Mouse (Mus musculus) gastrocnemius, adult 8-10 months (tissue): Measurements from ENCODE around the gene Ppargc1a. TPM values are rescaled to one million over a fixed set of nuclear protein-coding genes. Genes with fewer than 3 reads are reported as not detected.

ENCODE experiments used
- DNase-seq, 2 experiments: peaks; one replicate each; pipeline ENCODE4 v3.0.0; 2022; ENCODE audit warnings: low spot score in 2 of 2
- total RNA-seq, 4 experiments: library from RNA; stranded (reverse); gene quantifications; 2 replicates each; pipeline ENCODE4 v1.2.4; 2022

The Ppargc1a gene
- total RNA-seq, 4 experiments from 2014 or later: 26.3 to 47.8 (median 38.9) TPM

DNA sequence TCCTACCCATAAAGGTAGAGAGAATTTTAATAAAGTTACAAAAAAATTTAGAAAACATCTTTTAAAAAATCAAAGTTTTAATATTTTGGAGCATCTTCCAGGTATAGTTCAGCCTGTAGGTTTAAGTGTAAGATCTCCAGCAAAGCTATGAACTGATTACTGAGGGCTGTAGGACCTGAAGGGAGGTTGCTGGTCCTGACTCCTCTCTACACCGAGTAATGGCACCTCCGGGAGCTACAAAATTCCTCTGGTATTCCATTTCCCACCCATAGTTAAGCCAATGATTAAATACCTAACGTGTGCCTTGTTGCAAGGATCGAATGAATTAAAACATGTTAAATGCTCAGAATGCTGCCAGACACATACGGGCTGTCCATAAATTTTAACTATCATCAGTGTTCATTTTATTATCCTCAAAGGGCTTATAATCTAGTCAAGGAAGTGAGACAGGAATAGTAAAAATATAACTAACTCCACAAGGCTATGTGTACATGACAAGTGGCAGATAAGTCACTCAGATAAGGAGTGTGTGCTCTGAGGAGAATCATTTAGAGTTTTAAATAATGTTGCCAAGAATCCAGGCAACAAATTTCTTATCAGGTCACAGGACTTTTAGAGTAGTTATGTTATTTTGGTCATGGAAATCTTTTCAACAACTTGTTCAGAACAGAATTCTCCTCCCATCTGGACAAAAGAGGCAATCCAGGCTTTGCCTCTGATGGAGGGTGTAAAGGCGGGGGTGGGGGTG, 49.9 kb downstream of the Ppargc1a start:
- DNase-seq: no peak

DNA sequence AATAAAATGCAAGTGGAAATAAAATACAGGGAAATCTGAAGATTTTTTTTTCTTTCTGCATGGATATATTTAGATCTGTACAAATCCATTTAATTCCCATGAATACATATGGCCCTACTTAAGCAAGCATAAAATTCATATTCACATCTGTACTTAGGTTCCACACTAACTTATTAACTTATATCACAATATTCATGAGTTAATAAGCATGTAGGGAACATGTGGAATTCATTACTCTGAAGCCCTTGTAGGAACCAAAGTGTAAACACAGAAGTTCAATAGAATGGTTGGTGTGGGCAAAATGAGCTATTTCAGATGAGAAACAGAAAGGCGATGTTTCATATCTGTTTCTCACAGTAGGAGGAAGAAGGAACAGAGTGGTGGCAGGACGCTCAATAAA, 62.9 kb downstream of the Ppargc1a start:
- DNase-seq: no peak

GRCm38 (mm10) chr5:51497910-51498517, 69.5 kb downstream of the Ppargc1a start:
- no peak for DNase-seq

DNA sequence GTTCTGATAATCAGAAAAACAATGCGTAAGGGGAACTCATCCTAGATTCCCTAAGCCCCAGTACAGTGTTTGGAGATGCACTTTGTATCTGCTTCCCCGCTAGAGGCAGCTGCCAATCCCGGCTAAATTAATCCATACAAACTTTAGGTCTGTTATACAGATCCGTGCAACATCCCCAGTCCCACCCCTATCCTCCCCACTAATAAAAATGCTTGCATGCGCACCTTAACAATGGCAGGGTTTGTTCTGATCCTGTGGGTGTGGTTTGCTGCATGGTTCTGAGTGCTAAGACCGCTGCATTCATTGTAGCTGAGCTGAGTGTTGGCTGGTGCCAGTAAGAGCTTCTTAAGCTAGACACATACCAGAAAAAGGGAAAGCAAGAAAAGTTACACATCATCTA, 72.1 kb downstream of the Ppargc1a start:
- no peak for DNase-seq

DNA sequence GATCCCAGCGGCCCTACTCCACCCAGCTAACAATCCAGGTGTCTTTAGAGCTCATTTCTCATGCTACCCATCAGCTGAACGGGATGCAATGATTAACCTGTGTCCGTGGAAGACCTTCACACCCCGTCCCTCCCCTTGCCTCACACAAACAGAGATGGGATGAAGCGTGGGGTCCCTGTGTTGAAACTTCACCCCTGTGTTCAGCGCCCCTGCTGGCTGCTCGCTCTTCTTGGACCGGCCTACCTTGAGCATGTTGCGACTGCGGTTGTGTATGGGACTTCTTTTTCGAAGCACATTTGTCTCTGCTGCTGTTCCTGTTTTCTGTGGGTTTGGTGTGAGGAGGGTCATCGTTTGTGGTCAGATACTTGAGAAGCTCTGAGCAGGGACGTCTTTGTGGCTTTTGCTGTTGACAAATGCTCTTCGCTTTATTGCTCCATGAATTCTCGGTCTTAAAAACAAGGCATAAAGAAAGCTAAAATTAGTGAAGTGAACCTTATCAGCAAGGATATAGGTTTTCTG, 73.1 kb downstream of the Ppargc1a start:
- no peak for DNase-seq

GRCm38 (mm10) chr5:51483768-51484167, 83.8 kb downstream of the Ppargc1a start:
- no peak for DNase-seq

GRCm38 (mm10) chr5:51479859-51480258, 87.7 kb downstream of the Ppargc1a start:
- DNase-seq: no peak

DNA sequence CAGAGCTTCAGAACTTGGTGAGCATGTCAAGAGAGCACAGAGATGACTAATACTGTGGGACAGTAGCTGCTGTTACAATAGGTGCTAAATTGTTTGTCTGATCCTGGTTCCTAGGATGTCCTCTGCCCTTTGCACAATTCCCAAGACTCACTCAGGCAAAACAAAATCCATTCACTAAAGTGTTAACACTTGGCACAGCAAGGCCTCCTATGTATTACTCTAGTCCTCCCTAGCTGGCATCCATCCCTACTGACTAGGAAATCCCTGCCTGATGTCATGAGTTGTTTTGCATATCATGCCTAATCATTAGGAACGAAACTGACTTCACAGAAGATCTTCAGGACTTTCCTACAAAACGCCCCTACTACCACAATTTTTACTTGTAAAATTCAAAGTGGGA, 88.1 kb downstream of the Ppargc1a start:
- no peak for DNase-seq

DNA sequence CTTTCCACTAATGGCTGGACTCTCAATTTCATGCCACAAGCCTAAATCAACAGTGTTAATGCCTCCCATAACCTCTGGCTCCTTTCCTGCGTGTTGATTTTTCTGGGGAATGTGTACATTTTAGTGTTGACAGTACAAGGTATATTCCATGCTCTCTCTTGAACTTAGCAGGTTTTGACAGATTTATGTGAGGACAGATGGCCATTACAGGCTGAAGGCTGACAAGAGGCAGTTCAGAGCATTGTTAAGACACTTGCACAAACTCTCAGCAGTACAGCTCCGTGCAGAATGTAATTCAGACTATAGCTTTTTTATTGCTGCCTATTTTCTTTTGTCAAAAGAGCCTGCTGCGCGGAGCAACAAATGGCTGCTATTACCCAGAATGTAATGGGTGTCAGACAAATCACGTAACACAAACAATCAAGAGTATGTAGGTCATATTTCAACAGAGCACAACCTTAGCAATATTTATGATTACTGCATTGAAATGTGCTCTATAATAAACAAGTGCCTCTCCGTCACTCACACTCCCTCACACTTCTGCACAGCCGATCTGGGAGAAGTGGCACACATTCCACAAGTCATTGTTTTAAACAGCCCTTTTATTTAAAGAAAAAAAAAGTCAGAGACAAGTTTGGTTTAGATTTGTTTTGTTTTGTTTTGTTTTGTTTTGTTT, 89.1 kb downstream of the Ppargc1a start:
- no peak for DNase-seq

DNA sequence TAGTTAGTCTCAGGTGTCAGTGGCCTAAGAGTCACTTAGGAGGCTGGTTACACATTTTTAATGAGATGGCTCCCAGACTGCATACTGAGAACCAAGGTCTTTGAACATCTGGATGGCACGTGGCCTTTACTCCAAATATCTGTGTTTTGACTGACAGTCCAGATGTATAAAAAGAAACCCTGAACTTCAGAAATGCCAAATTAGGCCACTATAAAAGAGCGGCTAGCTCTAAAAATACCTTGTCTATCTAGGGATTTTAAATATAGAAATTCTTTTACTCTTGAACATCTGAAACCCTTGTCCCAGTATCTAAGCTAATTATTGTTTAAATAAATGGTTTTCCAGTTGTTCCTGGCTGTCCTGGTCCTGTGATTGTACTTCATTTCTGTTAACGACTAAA, 90.4 kb downstream of the Ppargc1a start:
- DNase-seq: no peak

GRCm38 (mm10) chr5:51475034-51475541, 92.4 kb downstream of the Ppargc1a start:
- no peak for DNase-seq

DNA sequence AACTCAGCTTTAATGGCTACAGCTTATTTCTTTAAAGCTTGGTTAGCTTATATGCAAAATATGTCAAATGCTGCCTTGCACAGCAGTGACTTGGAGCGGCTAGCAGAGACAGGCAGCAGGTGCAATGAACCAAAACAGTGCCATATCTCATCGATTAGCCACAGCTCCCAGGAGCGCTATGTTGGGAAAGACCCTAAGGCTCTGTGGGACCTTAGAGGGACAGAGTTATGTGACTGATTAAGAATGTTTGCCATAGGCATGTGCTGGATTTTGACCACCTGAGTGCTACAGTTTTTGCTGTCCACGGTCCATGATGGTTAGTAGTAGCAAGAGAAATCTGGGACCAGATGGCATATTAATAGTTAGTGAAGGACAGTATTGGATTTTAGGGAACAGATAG, 95.9 kb downstream of the Ppargc1a start:
- no peak for DNase-seq

DNA sequence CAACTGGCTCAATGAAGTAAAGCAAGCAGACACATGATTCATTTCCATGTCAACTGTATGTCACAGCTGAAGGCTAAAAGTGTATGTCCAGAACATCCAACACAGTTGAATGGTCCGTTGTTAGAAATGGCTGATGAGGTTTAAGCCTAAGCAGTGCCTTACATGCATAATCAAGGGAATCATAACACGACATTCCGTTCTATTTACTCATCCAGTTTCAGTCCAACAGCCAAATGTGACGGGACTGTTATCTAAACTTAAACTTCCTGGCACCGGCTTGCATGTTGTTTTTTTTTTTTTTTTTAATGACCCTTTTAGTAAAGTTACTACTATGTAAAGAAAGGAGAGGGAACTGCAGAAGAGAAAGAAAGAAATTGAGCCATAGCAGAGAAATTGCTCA, 101.5 kb downstream of the Ppargc1a start:
- no peak for DNase-seq

- no peak for DNase-seq
Measured at GRCm38 (mm10) chr5:51452033-51452432, 115.5 kb downstream of the Ppargc1a start.

DNA sequence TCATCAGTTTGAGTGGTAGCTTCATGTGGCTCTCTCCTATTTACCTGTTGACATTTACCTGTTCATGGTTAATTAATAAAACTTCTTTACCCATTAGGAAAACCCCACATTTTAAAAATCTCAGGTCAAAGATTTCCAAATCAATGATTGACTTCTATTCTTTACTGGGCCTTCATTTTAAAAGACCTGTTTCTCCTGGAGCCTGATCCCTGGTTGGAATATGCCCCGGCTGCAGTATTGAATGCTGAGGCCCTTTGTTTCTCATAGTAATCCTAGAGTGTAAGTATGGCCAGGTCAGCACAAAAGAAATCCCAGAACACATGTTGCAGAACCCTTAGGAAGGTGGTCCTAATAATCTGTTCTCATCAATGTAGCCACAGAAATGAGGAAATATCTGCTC, 119.9 kb downstream of the Ppargc1a start:
- no peak for DNase-seq

DNA sequence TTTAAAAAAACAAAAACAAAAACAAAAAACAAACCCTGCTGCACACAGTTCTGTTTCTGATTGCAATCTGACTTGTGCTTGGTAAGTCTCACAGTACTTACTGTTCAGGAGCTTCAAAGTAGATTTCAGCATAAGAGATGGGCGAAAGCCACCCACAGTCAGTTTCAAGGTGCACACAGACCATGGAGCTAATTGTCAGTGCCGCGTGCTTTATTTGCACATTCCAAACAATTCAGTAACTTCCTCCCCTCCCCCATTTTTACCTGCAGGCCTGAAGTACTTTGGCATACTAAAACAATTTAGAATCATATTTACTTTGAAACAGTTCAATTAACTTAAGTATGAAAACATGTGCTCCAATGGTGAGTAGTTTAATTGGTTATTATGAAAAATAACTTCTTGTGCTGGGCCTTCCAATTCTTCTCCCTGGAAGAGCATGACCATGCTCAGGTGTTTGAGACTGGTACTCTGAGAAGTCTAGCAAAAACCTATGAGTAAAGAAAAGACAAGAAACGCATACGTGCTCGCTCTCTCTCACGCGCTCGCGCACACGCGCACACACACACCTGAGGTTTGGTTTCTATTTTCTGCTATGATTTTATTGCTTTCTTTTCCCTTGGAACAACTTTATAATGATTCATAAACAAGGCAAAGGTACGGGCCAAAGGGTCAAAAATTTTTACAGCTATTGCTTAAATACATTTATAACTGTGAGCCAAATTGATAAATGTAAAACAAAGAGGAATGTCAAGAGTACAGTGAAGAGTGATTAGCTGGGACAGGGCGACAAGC, 121.0 kb downstream of the Ppargc1a start:
- DNase-seq: no peak

DNA sequence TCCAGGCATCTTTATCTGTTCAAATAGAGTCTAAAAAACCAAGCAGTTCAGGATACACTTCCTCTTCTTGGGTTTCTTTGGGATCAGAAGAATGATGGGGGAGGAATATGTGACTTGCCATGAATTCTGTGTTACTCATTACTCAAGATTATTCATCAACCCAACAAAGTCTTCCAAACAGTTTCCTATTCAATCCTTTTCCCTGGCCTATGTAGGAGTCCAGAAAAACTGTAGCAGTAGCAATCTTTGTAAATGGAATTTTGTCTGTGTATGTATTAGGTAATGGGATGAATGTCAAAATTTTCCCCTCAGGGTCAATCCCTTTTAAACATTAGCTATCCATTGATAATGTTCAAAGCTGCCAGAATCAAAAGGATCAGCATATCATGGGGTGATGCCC, 121.8 kb downstream of the Ppargc1a start:
- DNase-seq: no peak

DNA sequence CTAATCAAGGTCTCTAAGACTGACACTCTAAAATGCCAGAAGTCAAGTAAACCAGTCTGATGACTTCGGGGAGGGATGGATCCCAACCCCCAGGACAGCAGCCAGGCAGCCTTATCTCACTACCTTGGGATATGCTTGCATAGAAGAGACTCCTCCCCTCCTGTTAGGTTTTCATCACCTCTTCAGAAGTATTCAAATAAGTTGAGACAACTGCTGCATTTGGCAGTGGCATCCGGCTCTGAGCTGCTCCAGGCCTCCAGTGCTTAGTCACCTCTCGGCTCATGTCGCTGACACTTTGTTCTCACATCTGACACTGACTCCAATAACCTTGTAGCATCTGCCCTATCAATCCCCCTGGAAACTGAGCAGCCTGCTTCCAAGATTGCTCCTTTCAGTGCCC, 127.8 kb downstream of the Ppargc1a start:
- DNase-seq: peak in 1 of 2 experiments; percentile 4

DNA sequence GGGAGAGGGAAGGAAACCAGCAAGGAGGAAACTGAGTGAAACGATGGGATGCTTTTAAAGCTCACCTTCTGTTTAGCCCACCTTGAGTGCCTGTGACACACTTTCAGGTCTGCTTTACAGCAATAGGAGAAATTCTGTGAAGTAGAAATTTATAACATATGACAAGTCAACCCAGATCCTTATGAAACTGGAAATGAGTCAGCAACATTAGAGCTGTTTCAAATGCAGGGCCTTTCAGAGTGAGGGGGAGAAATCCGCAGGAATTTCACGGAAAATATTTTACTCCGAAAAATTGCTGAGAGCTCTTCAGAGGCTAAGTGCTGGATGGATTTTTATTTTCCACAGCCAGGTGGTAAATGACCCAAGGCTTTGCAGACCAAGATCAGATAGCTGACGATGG, 133.6 kb downstream of the Ppargc1a start:
- no peak for DNase-seq

DNA sequence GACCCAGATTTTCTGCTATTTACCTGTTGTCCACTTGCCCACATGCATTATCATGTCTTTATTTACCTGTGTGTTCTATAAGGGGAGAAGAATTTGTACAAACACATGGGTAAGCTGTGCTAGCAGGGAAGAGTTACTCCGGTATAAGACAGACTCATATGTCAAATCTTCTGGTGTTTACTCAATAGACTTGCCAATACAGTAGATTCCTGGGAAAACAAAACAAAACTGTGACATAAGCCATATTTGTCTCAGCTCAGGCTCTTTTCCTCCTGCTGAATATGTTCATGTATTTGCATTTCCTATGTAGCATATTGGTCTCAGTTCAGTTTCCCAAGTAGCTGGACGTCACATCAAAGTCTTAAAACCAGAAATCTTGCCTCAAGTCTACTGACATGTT, 135.0 kb downstream of the Ppargc1a start:
- DNase-seq: no peak

- DNase-seq: no peak
Measured at GRCm38 (mm10) chr5:51432031-51432430, 135.5 kb downstream of the Ppargc1a start.
